Mouse (Mus musculus) small intestine, adult 2 months (tissue): Measurements from ENCODE around the gene Dtnbp1. TPM values are rescaled to one million over a fixed set of nuclear protein-coding genes. Genes with fewer than 3 reads are reported as not detected.

Source experiments
- H3K27ac ChIP-seq: fragments of 200-500 bp; 2 replicates; pipeline ENCODE4 v1.5.1; 2012; ENCODE audit warnings: low read depth, low read length, control low read depth, inconsistent platforms; ENCODE audit not compliant: insufficient read depth
- H3K27me3 ChIP-seq: fragments of 200-500 bp; 2 replicates; pipeline ENCODE4 v1.6.1; 2012; ENCODE audit warnings: mild to moderate bottlenecking, moderate library complexity, low read length, inconsistent platforms; ENCODE audit not compliant: control insufficient read depth, insufficient read depth
- H3K36me3 ChIP-seq: fragments of 200-500 bp; 2 replicates; pipeline ENCODE4 v1.6.1; 2012; ENCODE audit warnings: mild to moderate bottlenecking, low read length, control low read depth, inconsistent platforms; ENCODE audit not compliant: control insufficient read depth, insufficient read depth
- H3K4me1 ChIP-seq: fragments of 200-500 bp; 2 replicates; pipeline ENCODE4 v1.6.1; 2012; ENCODE audit warnings: low read length, inconsistent platforms, mixed read lengths; ENCODE audit not compliant: control insufficient read depth, insufficient read depth, insufficient read length
- H3K4me3 ChIP-seq: fragments of 200-500 bp; 2 replicates; pipeline ENCODE4 v1.5.1; 2012; ENCODE audit warnings: low read depth, mild to moderate bottlenecking, control low read depth, inconsistent platforms, low read length, moderate library complexity
- CTCF ChIP-seq: fragments of 200-500 bp; IDR thresholded peaks from 2 replicates; pipeline ENCODE4 v1.5.1; 2012; ENCODE audit warnings: low read depth, mild to moderate bottlenecking, control low read depth, inconsistent platforms, low read length, moderate library complexity, mixed read lengths; ENCODE audit not compliant: insufficient replicate concordance, insufficient read length; ENCODE audit errors: extremely low read depth
- POLR2A ChIP-seq: fragments of 200-500 bp; IDR thresholded peaks from 2 replicates; pipeline ENCODE4 v1.6.1; 2012; ENCODE audit warnings: low read depth, mild to moderate bottlenecking, control low read depth, inconsistent platforms, low read length, moderate library complexity
- WGBS: fragments of 180-500 bp; shearing (Covaris S2); methylation state at CpG from one replicate; pipeline ENCODE4 v1.1.7; 2018; 5-methylcytosine and 5-hydroxymethylcytosine counted together
- polyA plus RNA-seq: library from polyadenylated mRNA; depleted of rRNA; stranded (reverse); fragments of >200 nt; gene quantifications from 2 replicates; pipeline ENCODE4 v1.2.3, GENCODE M21; 2012; rRNA removed

Dtnbp1 gene
- polyA plus RNA-seq, result 14.3 and 31.7 TPM in 2 replicates

DNA sequence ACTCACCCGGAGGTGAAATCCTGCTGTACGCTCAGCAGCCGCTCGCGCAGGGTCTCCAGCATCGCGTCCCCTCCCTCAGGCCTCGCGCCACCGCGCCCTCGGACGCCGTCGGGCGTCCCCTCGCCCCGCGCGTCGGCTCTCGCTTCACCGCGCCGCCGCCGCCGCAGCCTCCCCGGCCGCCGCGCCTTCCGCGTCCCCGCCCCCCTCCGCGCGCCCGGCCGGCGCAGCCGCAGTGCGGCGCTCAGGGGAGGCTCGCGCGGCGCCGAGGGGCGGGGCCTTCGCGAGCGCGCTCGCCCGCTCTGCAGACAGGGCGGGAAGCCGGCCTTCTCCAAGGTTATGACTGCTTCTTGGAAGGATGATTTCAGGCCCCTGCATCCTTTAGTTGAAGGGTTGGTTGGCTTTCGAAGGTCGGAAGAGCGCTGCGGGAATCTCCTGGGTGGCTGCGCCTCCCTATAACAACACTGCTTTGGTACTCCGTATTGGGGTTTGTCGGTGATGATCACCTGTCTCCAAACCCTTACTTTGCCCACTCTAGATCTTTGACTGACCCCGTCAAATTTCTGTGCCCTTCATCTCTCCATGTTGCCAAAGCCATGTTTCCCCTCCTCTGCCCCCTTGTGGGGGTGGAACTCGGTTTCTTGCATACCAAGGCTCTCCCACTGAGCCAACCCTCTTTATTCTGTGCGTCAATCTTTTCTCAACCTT, at the start of gene Dtnbp1:
Gene Dtnbp1 (minus strand): TSS at position 237 of the 705 bp plus-strand sequence.
- Histone ChIP-seq H3K36me3 (peaks cover 2% of the 10 kb centered on the region; the same call in 1 of the 2 replicates), H3K4me1 (no peaks in the 10 kb centered on the region; the same call in 1 of the 2 replicates), H3K4me3 (peak within 1 kb of the TSS; percentile 97), H3K27ac (peak within 1 kb of the TSS; percentile 70), H3K27me3 (no peaks in the 10 kb centered on the region)
- WGBS, result 2% methylated on average over 65 of the region's 68 CpGs
- TF ChIP-seq POLR2A (peak; percentile 38; the same call in 1 of the 2 replicates), CTCF (no peak)

DNA sequence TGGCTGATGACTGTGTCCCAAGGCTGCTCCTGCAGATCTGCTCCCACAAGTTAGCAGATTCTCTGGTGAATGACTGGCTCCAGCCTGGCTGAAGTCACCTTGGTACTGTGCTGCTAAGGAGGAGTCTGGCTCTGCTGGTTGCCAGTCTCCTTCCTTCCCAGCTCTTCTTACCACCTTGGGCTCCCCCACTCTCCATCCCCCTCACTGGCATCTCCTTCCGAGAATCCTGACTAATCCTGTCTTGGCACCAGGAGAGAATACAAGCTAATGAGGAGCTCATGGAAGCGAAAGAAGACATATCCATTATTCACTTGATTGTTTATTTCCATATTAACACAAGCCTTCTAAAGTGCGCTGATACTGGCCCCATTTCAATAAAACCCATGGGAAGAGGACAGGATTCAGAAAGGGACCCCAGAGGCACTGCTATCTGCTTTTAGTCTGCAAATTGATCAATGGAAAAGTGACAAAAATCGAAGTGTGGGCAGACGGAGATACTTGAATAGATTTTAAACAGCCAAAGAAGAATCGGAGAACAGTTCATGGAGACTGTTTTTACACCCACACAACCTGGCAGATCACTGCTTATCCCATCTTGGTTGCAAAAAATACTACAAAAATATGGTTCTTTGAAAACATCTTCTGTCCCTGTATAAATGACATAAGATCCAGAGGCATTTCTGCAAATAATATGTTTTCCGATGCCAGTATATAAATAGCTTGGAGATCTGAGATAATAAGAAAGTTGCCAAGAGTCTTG, 47.5 kb upstream of the Dtnbp1 start:
- no peaks in the 10 kb centered on the region for H3K27me3 ChIP-seq
- no peak for TF ChIP-seq POLR2A
- TF ChIP-seq CTCF, result no peak
- WGBS, result 77% methylated on average over 7 of the region's 7 CpGs
- no peaks in the 10 kb centered on the region; the same call in none of the 2 replicates for H3K4me1 ChIP-seq
- no peak overlapping the region for H3K27ac ChIP-seq
- H3K4me3 ChIP-seq, result no peak overlapping the region
- H3K36me3 ChIP-seq, result no peaks in the 10 kb centered on the region

DNA sequence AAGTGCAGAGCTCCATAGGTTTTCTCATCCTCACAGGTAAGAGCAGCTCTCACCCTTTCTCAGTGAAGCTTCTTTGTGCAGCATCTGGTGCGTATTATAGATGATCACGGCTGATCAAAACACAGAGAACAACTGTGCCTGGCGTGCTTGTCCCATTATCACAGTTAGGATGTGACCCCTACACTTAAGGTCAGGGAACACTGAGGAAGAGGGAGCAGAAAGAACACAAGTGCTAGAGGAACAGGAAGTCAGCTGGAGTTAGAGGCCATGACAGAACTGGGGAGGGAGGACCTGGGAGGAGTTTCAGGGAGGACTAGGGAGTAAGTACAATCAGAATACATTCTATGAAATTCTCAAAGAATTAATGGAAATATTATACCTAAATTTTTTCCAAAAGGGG, 41.5 kb upstream of the Dtnbp1 start:
- H3K4me1 ChIP-seq, result no peaks in the 10 kb centered on the region
- no peak overlapping the region for H3K4me3 ChIP-seq
- WGBS, result 76% methylated on average over 3 of the region's 3 CpGs
- no peak overlapping the region for H3K27ac ChIP-seq
- H3K27me3 ChIP-seq, result no peaks in the 10 kb centered on the region
- H3K36me3 ChIP-seq, result no peaks in the 10 kb centered on the region
- TF ChIP-seq CTCF, result no peak
- no peak for TF ChIP-seq POLR2A

DNA sequence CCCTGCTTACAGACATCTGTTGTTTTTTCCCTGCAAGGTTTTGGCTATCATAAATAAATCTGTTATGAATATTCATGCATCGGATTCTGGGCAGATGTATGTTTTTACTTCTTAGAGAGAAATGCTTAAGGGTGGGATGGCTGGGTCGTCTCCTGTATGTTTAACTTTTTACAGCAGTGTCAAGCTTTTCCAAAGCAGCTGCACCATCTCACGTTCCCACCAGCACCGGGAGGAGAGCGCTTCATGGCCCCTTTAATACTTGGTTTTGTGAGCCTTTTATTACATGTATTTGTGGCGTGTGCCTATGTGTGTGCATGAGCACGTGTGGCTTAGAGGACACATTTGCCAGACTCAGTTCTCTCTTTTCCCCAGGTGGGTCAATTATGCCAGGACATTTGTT, 38.8 kb upstream of the Dtnbp1 start:
- no peak overlapping the region for H3K4me3 ChIP-seq
- no peaks in the 10 kb centered on the region for H3K4me1 ChIP-seq
- no peaks in the 10 kb centered on the region for H3K27me3 ChIP-seq
- H3K27ac ChIP-seq, result no peak overlapping the region
- TF ChIP-seq POLR2A, result no peak
- TF ChIP-seq CTCF, result no peak
- 72% methylated on average over 7 of the region's 7 CpGs for WGBS
- H3K36me3 ChIP-seq, result no peaks in the 10 kb centered on the region

DNA sequence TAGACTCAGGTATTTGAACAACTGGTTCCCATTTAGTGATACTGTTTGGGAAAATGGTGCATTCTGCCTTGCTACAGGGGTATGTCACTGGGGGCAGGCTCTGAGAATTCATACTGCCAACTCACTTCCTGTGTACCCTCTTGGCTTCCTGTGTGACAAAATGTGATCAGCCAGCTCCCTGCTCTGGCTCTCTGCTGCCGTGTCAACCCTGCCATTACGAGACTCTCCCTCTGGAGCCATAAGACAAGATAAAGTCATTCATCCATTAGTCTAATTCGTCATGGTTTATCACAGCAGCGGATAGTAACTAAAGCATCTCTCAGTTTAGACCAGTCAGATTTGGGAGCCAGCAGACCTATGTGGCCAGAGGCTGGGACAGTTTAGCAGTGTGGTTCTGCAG, 38.2 kb upstream of the Dtnbp1 start:
- WGBS, result 76% methylated on average over 4 of the region's 4 CpGs
- H3K4me1 ChIP-seq, result no peaks in the 10 kb centered on the region
- no peak overlapping the region for H3K27ac ChIP-seq
- no peak for TF ChIP-seq POLR2A
- H3K36me3 ChIP-seq, result no peaks in the 10 kb centered on the region
- H3K4me3 ChIP-seq, result no peak overlapping the region
- H3K27me3 ChIP-seq, result no peaks in the 10 kb centered on the region

DNA sequence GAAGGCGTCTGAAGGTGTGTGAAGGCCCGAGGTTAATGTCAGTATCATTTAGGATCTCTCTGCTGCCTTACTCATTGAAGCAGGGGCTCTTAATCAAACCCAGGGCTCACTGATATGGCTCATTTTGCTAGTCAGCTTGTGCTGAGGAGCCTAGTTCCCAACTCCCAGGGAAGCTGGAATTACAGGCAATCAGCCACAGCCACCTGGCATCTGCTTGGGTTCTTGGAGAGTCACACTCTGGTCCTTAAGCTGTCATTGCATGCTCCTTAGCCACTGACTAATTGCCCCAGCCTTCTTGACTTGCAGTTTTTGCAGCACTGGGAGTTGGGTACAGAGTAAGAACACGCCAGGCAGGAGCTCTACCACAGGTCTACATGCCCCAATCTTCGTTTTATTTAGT, 34.5 kb upstream of the Dtnbp1 start:
- WGBS, result 87% methylated on average over 4 of the region's 4 CpGs
- Histone ChIP-seq H3K4me3 (no peak overlapping the region), H3K4me1 (no peaks in the 10 kb centered on the region), H3K27ac (no peak overlapping the region), H3K27me3 (no peaks in the 10 kb centered on the region), H3K36me3 (no peaks in the 10 kb centered on the region)
- no peak for TF ChIP-seq POLR2A
- no peak for TF ChIP-seq CTCF

DNA sequence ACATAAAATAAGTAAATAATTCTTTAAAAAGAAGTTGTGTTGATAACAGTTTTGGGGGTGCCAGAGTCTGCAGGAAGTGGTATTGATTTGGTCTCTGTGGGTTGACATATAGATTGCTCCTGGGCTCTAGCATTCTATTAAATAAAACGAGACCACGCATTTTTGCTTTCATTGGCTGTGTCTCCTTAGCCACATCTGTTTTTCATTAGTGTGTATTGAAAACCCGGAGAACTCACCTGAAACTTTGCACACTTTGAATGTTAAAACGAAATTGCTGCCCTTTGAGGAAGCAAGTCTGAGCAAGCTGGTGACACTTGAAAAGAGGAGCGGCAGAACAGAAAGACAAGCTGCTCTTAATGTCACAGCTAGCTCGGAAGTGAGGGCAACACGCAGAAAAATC, 32.8 kb upstream of the Dtnbp1 start:
- no peak overlapping the region for H3K4me3 ChIP-seq
- TF ChIP-seq CTCF, result no peak
- no peak for TF ChIP-seq POLR2A
- WGBS, result 71% methylated on average over 7 of the region's 7 CpGs
- no peaks in the 10 kb centered on the region for H3K36me3 ChIP-seq
- no peaks in the 10 kb centered on the region for H3K27me3 ChIP-seq
- no peak overlapping the region for H3K27ac ChIP-seq
- no peaks in the 10 kb centered on the region for H3K4me1 ChIP-seq
